Mouse (Mus musculus) CH12.LX (cell line): ENCODE measurements around the gene Phb. TPM values are rescaled to one million over a fixed set of nuclear protein-coding genes. Genes with fewer than 3 reads are reported as not detected.

ENCODE experiments used
- DNase-seq: peaks from one replicate; pipeline ENCODE4 v3.0.0-alpha.2; 2013; ENCODE audit errors: extremely low read depth
- H3K27ac ChIP-seq: 2 replicates; pipeline ENCODE4 v1.5.1; 2012; ENCODE audit warnings: low read depth, mild to moderate bottlenecking, control low read depth, moderate library complexity; ENCODE audit not compliant: insufficient read depth
- H3K27me3 ChIP-seq: replicated peaks from 2 replicates; pipeline ENCODE3; 2012; ENCODE audit warnings: inconsistent platforms
- H3K36me3 ChIP-seq, 2 experiments: replicated peaks in 1 of 2; 2 replicates each; pipeline versions ENCODE3 to v1.6.1; 2012; ENCODE audit warnings: inconsistent platforms in 1 of 2, low read length in 1 of 2, mild to moderate bottlenecking in 1 of 2, mixed read lengths in 1 of 2, moderate library complexity in 1 of 2; ENCODE audit not compliant: control insufficient read depth in 1 of 2, insufficient read depth in 1 of 2
- H3K4me1 ChIP-seq, 2 experiments: 2 replicates each; pipeline ENCODE4 v1.6.1; 2012; ENCODE audit warnings: inconsistent platforms in 1 of 2, moderate library complexity in 1 of 2; ENCODE audit not compliant: insufficient read depth in 2 of 2, control insufficient read depth in 1 of 2
- H3K4me2 ChIP-seq: 2 replicates; pipeline ENCODE4 v1.6.1; 2012; ENCODE audit warnings: low read depth, mild to moderate bottlenecking, control low read depth; ENCODE audit not compliant: poor library complexity, insufficient read depth, severe bottlenecking
- H3K4me3 ChIP-seq, 3 experiments: fragments of 150-350 bp in 1 of 3; sonication (generic) in 1 of 3; replicated peaks in 1 of 3; 2 replicates each; pipeline versions ENCODE3 to v1.5.1; 2011 to 2012; ENCODE audit warnings: low read depth in 2 of 3, low read length in 2 of 3, mild to moderate bottlenecking in 2 of 3, moderate library complexity in 2 of 3, control low read depth in 1 of 3, improper control_type of control experiment in 1 of 3, inconsistent platforms in 1 of 3, mixed read lengths in 1 of 3; ENCODE audit not compliant: poor library complexity in 1 of 3
- H3K79me2 ChIP-seq: replicated peaks from 2 replicates; pipeline ENCODE4 v1.6.1; 2012; ENCODE audit warnings: mild to moderate bottlenecking, moderate library complexity; ENCODE audit not compliant: control insufficient read depth, poor library complexity, insufficient read depth, severe bottlenecking; ENCODE audit errors: extremely low read depth
- H3K9ac ChIP-seq: 2 replicates; pipeline ENCODE4 v1.6.1; 2012; ENCODE audit warnings: low read depth, mild to moderate bottlenecking, control low read depth, moderate library complexity; ENCODE audit not compliant: insufficient read depth
- H3K9me3 ChIP-seq: replicated peaks from 2 replicates; pipeline ENCODE3; 2012; ENCODE audit warnings: low read length, inconsistent platforms, mixed read lengths
- BHLHE40 ChIP-seq: IDR thresholded peaks from 2 replicates; pipeline ENCODE4 v1.6.1; 2011; ENCODE audit warnings: mild to moderate bottlenecking, low read depth, low read length, improper control_type of control experiment
- CHD1 ChIP-seq: IDR thresholded peaks from 2 replicates; pipeline ENCODE4 v1.6.1; 2012; ENCODE audit warnings: low read depth, low read length, improper control_type of control experiment, inconsistent platforms
- CHD2 ChIP-seq: IDR thresholded peaks from 2 replicates; pipeline ENCODE4 v1.6.1; 2011; ENCODE audit warnings: low read length, improper control_type of control experiment
- CTCF ChIP-seq, 2 experiments: IDR thresholded peaks in 1 of 2; conservative IDR thresholded peaks in 1 of 2; 2 replicates each; pipeline ENCODE4 v1.5.1; 2011 to 2012; ENCODE audit warnings: low read depth in 2 of 2, low read length in 2 of 2, improper control_type of control experiment in 1 of 2, inconsistent platforms in 1 of 2, mild to moderate bottlenecking in 1 of 2, moderate library complexity in 1 of 2
- E2F4 ChIP-seq: IDR thresholded peaks from 2 replicates; pipeline ENCODE4 v1.6.1; 2011; ENCODE audit warnings: low read depth, low read length, improper control_type of control experiment; ENCODE audit not compliant: insufficient replicate concordance
- ELF1 ChIP-seq: IDR thresholded peaks from 2 replicates; pipeline ENCODE4 v1.6.1; 2014; ENCODE audit warnings: low read depth, mild to moderate bottlenecking, inconsistent platforms, low read length, improper control_type of control experiment
- EP300 ChIP-seq: IDR thresholded peaks from 2 replicates; pipeline ENCODE4 v1.6.1; 2011; ENCODE audit warnings: low read length, improper control_type of control experiment
- ETS1 ChIP-seq: conservative IDR thresholded peaks from 2 replicates; pipeline ENCODE4 v1.6.1; 2012; ENCODE audit warnings: low read depth, mild to moderate bottlenecking, inconsistent platforms, low read length, improper control_type of control experiment, moderate library complexity
- GABPA ChIP-seq: IDR thresholded peaks from 2 replicates; pipeline ENCODE4 v1.6.1; 2012; ENCODE audit warnings: low read depth, low read length, improper control_type of control experiment, inconsistent platforms; ENCODE audit not compliant: insufficient replicate concordance
- HCFC1 ChIP-seq: IDR thresholded peaks from 2 replicates; pipeline ENCODE4 v1.6.1; 2012; ENCODE audit warnings: low read depth, mild to moderate bottlenecking, inconsistent platforms, low read length, improper control_type of control experiment
- IRF4 ChIP-seq: IDR thresholded peaks from 2 replicates; pipeline ENCODE4 v1.6.1; 2014; ENCODE audit warnings: low read depth, mild to moderate bottlenecking, inconsistent platforms, low read length, improper control_type of control experiment
- JUN ChIP-seq: IDR thresholded peaks from 2 replicates; pipeline ENCODE4 v1.6.1; 2011; ENCODE audit warnings: low read depth, mild to moderate bottlenecking, low read length, improper control_type of control experiment, moderate library complexity; ENCODE audit not compliant: insufficient read depth
- JUND ChIP-seq: conservative IDR thresholded peaks from 2 replicates; pipeline ENCODE4 v1.6.1; 2011; ENCODE audit warnings: low read depth, low read length, improper control_type of control experiment
- KAT2A ChIP-seq: IDR thresholded peaks from 2 replicates; pipeline ENCODE4 v1.6.1; 2012; ENCODE audit warnings: low read length, improper control_type of control experiment, inconsistent platforms; ENCODE audit not compliant: insufficient replicate concordance
- MAFK ChIP-seq: IDR thresholded peaks from 2 replicates; pipeline ENCODE4 v1.6.1; 2011; ENCODE audit warnings: low read length, improper control_type of control experiment; ENCODE audit not compliant: insufficient replicate concordance
- MAX ChIP-seq: IDR thresholded peaks from 2 replicates; pipeline ENCODE4 v1.6.1; 2011; ENCODE audit warnings: low read length, improper control_type of control experiment
- MAZ ChIP-seq: IDR thresholded peaks from 2 replicates; pipeline ENCODE4 v1.6.1; 2012; ENCODE audit warnings: low read depth, mild to moderate bottlenecking, inconsistent platforms, low read length, improper control_type of control experiment, moderate library complexity
- MEF2A ChIP-seq: IDR thresholded peaks from 2 replicates; pipeline ENCODE4 v1.6.1; 2014; ENCODE audit warnings: low read depth, mild to moderate bottlenecking, inconsistent platforms, low read length, improper control_type of control experiment, borderline replicate concordance
- MXI1 ChIP-seq: IDR thresholded peaks from 2 replicates; pipeline ENCODE4 v1.6.1; 2011; ENCODE audit warnings: mild to moderate bottlenecking, low read depth, low read length, improper control_type of control experiment
- MYC ChIP-seq: IDR thresholded peaks from 2 replicates; pipeline ENCODE4 v1.6.1; 2011; ENCODE audit warnings: low read depth, mild to moderate bottlenecking, improper control_type of control experiment, low read length
- NELFE ChIP-seq: IDR thresholded peaks from 2 replicates; pipeline ENCODE4 v1.6.1; 2011; ENCODE audit warnings: low read depth, low read length, improper control_type of control experiment
- NRF1 ChIP-seq: IDR thresholded peaks from 2 replicates; pipeline ENCODE4 v1.6.1; 2014; ENCODE audit warnings: low read depth, mild to moderate bottlenecking, inconsistent platforms, low read length, improper control_type of control experiment, moderate library complexity
- PAX5 ChIP-seq: IDR thresholded peaks from 2 replicates; pipeline ENCODE4 v1.6.1; 2012; ENCODE audit warnings: low read length, inconsistent platforms, mixed read lengths
- POLR2A ChIP-seq: IDR thresholded peaks from 2 replicates; pipeline ENCODE4 v1.6.1; 2011; ENCODE audit warnings: low read depth, mild to moderate bottlenecking, improper control_type of control experiment, low read length
- POLR2AphosphoS2 ChIP-seq: IDR thresholded peaks from 2 replicates; pipeline ENCODE4 v1.6.1; 2011; ENCODE audit warnings: low read depth, low read length, improper control_type of control experiment
- RAD21 ChIP-seq: IDR thresholded peaks from 2 replicates; pipeline ENCODE4 v1.6.1; 2011; ENCODE audit warnings: low read depth, mild to moderate bottlenecking, low read length, improper control_type of control experiment, moderate library complexity
- RCOR1 ChIP-seq: conservative IDR thresholded peaks from 2 replicates; pipeline ENCODE4 v1.6.1; 2012; ENCODE audit warnings: low read depth, mild to moderate bottlenecking, inconsistent platforms, low read length, improper control_type of control experiment
- SIN3A ChIP-seq: IDR thresholded peaks from 2 replicates; pipeline ENCODE4 v1.6.1; 2012; ENCODE audit warnings: low read length, improper control_type of control experiment, inconsistent platforms
- SMC3 ChIP-seq: IDR thresholded peaks from 2 replicates; pipeline ENCODE4 v1.6.1; 2011; ENCODE audit warnings: low read depth, low read length, improper control_type of control experiment
- TBP ChIP-seq: conservative IDR thresholded peaks from 2 replicates; pipeline ENCODE4 v1.6.1; 2011; ENCODE audit warnings: low read depth, low read length, improper control_type of control experiment
- TCF12 ChIP-seq: IDR thresholded peaks from 2 replicates; pipeline ENCODE4 v1.6.1; 2014; ENCODE audit warnings: low read depth, mild to moderate bottlenecking, inconsistent platforms, low read length, improper control_type of control experiment
- UBTF ChIP-seq: IDR thresholded peaks from 2 replicates; pipeline ENCODE4 v1.6.1; 2012; ENCODE audit warnings: low read depth, mild to moderate bottlenecking, inconsistent platforms, low read length, improper control_type of control experiment, moderate library complexity
- USF1 ChIP-seq: IDR thresholded peaks from 2 replicates; pipeline ENCODE4 v1.6.1; 2014; ENCODE audit warnings: low read depth, mild to moderate bottlenecking, inconsistent platforms, low read length, improper control_type of control experiment
- USF2 ChIP-seq: conservative IDR thresholded peaks from 2 replicates; pipeline ENCODE4 v1.6.1; 2011; ENCODE audit warnings: low read depth, low read length, improper control_type of control experiment
- ZC3H11A ChIP-seq: IDR thresholded peaks from 2 replicates; pipeline ENCODE4 v1.6.1; 2012; ENCODE audit warnings: low read depth, mild to moderate bottlenecking, inconsistent platforms, low read length, improper control_type of control experiment
- ZKSCAN1 ChIP-seq: IDR thresholded peaks from 2 replicates; pipeline ENCODE4 v1.6.1; 2012; ENCODE audit warnings: low read depth, inconsistent platforms, low read length, improper control_type of control experiment, borderline replicate concordance
- ZMIZ1 ChIP-seq: IDR thresholded peaks from 2 replicates; pipeline ENCODE4 v1.6.1; 2012; ENCODE audit warnings: low read depth, mild to moderate bottlenecking, inconsistent platforms, low read length, improper control_type of control experiment
- ZNF384 ChIP-seq: IDR thresholded peaks from 2 replicates; pipeline ENCODE4 v1.6.1; 2012; ENCODE audit warnings: low read depth, low read length, improper control_type of control experiment, inconsistent platforms
- dilution Hi-C: fragments of 300-500 bp; cut with MboI; formaldehyde crosslinking; loops from 2 replicates; pipeline ENCODE4 v1.14.3; 2020; ENCODE audit warnings: low sequenced_read_pairs; ENCODE audit not compliant: extremely low pct_unique_long_range_greater_than_20kb, extremely low pct_ligation_motif_present
- in situ Hi-C: fragments of 300-500 bp; cut with MboI; formaldehyde crosslinking; loops from 3 replicates; pipeline ENCODE4 v1.14.3; 2019; ENCODE audit warnings: low sequenced_read_pairs, low pct_ligation_motif_present, low pct_unique_long_range_greater_than_20kb, mixed read lengths
- polyA plus RNA-seq: library from polyadenylated mRNA; unstranded; fragments of >175 nt; gene quantifications from 2 replicates; pipeline ENCODE4 v1.2.1, GENCODE M21; 2012; ENCODE audit warnings: low read depth; ENCODE audit not compliant: insufficient read length
- total RNA-seq, 2 experiments: library from RNA; depleted of rRNA; stranded (reverse); fragments of 300-350 nt in 1 of 2; fragments of >200 nt in 1 of 2; gene quantifications; 2 replicates each; pipeline ENCODE4 v1.2.3; 2012 to 2014

The Phb gene
- total and polyA plus RNA-seq, 3 experiments = 405 to 699 (median 512) TPM

DNA sequence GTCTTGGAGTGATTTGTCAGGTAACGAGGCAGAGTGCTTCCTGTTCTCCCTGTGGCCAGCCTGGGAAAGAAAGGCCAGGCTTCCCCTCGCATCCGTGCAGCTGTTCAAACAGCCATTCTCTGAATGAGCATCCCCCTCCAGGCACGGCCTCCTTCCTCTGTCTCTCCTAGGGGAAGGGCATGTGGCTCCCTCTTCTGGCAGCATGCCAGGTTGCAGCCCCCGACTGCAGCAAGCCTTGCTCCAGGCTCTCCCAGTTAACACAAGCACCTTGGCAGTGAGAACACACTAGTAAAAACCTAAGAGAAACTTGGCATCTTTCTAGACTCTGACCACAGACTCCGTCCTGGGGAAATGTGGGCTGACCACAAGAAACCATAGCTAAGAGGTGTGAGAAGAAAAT, 9.6 kb downstream of the Phb start:
- Histone ChIP-seq H3K27ac (no peak overlapping the region), H3K27me3 (no peaks in the 10 kb centered on the region), H3K9ac (no peak overlapping the region), H3K79me2 (no peaks in the 10 kb centered on the region), H3K4me1 (peaks cover 14 to 51% of the 10 kb centered on the region in 2 experiments), H3K36me3 (peaks cover 78 to 93% of the 10 kb centered on the region in 2 experiments), H3K9me3 (no peaks in the 10 kb centered on the region), H3K4me3 (no peak overlapping the region), H3K4me2 (no peak overlapping the region)
- TF ChIP-seq TBP = no peak
- no peak for TF ChIP-seq ZNF384
- TF ChIP-seq USF1 = no peak
- no peak for TF ChIP-seq MAZ
- no peak for TF ChIP-seq HCFC1
- TF ChIP-seq RCOR1 = no peak; the same call in 1 of the 2 replicates
- TF ChIP-seq MXI1 = no peak
- TF ChIP-seq PAX5 = no peak
- no peak for TF ChIP-seq UBTF
- no peak for TF ChIP-seq USF2
- no peak for TF ChIP-seq ZC3H11A
- TF ChIP-seq MAFK = no peak; the same call in 1 of the 2 replicates
- TF ChIP-seq SIN3A = no peak
- TF ChIP-seq EP300 = peak; percentile 37; the same call in 1 of the 2 replicates
- no peak for TF ChIP-seq POLR2AphosphoS2
- no peak for TF ChIP-seq JUND
- 0 out of 2 replicates have a peak, but pooled peaks have one; percentile 26 for TF ChIP-seq KAT2A
- no peak for TF ChIP-seq POLR2A
- peak; percentile 63 to 81 for TF ChIP-seq CTCF (conservative IDR thresholded peaks at IDR 0.05 in 1 of 2, IDR thresholded peaks at IDR 0.05 in 1 of 2; ENCODE audit: low read depth in 2 of 2, low read length in 2 of 2)
- TF ChIP-seq CHD2 = no peak; the same call in 1 of the 2 replicates
- TF ChIP-seq JUN = no peak
- TF ChIP-seq MEF2A = no peak
- no peak; the same call in 1 of the 2 replicates for TF ChIP-seq MYC
- peak; percentile 32; the same call in 1 of the 2 replicates for TF ChIP-seq TCF12
- TF ChIP-seq RAD21 = peak; percentile 60
- TF ChIP-seq ELF1 = 0 out of 2 replicates have a peak, but pooled peaks have one; percentile 8
- TF ChIP-seq ETS1 = no peak
- peak; percentile 50; the same call in 1 of the 2 replicates for TF ChIP-seq MAX
- TF ChIP-seq IRF4 = no peak
- 0 out of 2 replicates have a peak, but pooled peaks have one; percentile 13 for TF ChIP-seq NRF1
- TF ChIP-seq NELFE = no peak
- no peak for TF ChIP-seq ZMIZ1
- 0 out of 2 replicates have a peak, but pooled peaks have one; percentile 10 for TF ChIP-seq BHLHE40
- peak; percentile 59 for TF ChIP-seq SMC3
- no peak for TF ChIP-seq CHD1
- TF ChIP-seq GABPA = no peak
- TF ChIP-seq E2F4 = no peak
- no peak for TF ChIP-seq ZKSCAN1
- DNase-seq = peak; percentile 79
- in situ Hi-C loops = no loop called here
- dilution Hi-C loops = no loop called here
